In genomic region chr13:34733780-34734179, GRCm38 (mm10) we compare ENCODE assay signal across 22 mouse cellular contexts. TPM values are rescaled to one million over a fixed set of nuclear protein-coding genes. Genes with fewer than 3 reads are reported as not detected.
"Had no signal": no experiment of that assay in that cellular context is flagged by ENCODE, and none has a peak within 500 bp of the region (broad histone marks: within the 10 kb centered on the region; RNA-seq: fewer than 3 reads in every experiment).

No protein-coding gene starts in this region.

- H3K27me3 ChIP-seq: liver, embryonic 15.5 days; midbrain, embryonic 12.5 days; stomach, embryonic 15.5 days had no signal

- H3K4me3 ChIP-seq: limb, embryonic 10.5 days; liver, embryonic 15.5 days; midbrain, embryonic 12.5 days; stomach, embryonic 15.5 days had no signal

- H3K4me2 ChIP-seq: liver, embryonic 11.5 days; liver, embryonic 15.5 days; midbrain, embryonic 12.5 days; stomach, embryonic 15.5 days had no signal

- H3K4me1 ChIP-seq: limb, embryonic 10.5 days; stomach, embryonic 15.5 days had no signal

- H3K27ac ChIP-seq: kidney, postnatal 0 days; limb, embryonic 10.5 days; liver, embryonic 15.5 days; macrophage; midbrain, embryonic 12.5 days; stomach, embryonic 15.5 days had no signal

- H3K36me3 ChIP-seq: limb, embryonic 10.5 days; liver, embryonic 15.5 days; midbrain, embryonic 12.5 days; stomach, embryonic 15.5 days had no signal

- DNase-seq: kidney, adult 9 months; kidney, postnatal 36 days; lung, adult 2 months; lung, postnatal 10 days; right cerebral cortex, postnatal 14 days; thymus, postnatal 14 days had no signal

- H3K9ac ChIP-seq: liver, embryonic 15.5 days; midbrain, embryonic 12.5 days; stomach, embryonic 15.5 days had no signal

- H3K9me3 ChIP-seq: limb, embryonic 10.5 days; liver, embryonic 15.5 days; stomach, embryonic 15.5 days had no signal

RNA-seq across cellular contexts. Expression of gene Fam50b, which starts 0.9 kb away (rescaled TPM):
- total RNA-seq: layer of hippocampus, adult 18-20 months; layer of hippocampus, postnatal 10 days; left cerebral cortex, adult 18-20 months; left cerebral cortex, postnatal 10 days; megakaryocyte-erythroid progenitor cell, adult 5-6 weeks had no signal
- polyA plus RNA-seq: kidney, postnatal 0 days; limb, embryonic 14.5 days; liver, embryonic 11.5 days; lung, adult 2 months; macrophage; midbrain, embryonic 12.5 days; midbrain, postnatal 0 days; neural tube, embryonic 14.5 days; spleen, adult 2 months; stomach, embryonic 15.5 days had no signal
